Mouse (Mus musculus): ENCODE measurements around the gene Rcsd1. TPM values are rescaled to one million over a fixed set of nuclear protein-coding genes. Genes with fewer than 3 reads are reported as not detected.

Gene Rcsd1
- polyA plus RNA-seq, 1 experiment = 10.6 TPM

DNA sequence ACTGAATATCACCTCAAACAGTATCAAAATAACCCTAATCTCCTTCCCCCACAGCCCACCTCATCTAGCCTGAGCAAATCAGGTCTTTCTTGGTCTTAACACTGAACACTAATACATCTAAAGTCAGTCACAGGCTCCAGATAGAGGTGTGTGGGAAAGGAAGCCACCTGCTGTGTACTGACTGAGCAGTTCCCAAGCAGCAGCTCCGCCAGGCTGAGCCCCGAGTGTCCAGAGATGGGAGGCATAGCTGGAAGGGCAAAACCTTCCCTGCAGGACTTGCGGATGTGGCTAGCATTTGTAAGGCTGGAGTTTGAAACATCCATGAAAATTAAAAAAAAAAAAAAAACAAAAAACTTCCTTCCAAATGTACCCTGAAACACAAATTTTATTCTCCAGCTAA lies 104.4 kb downstream of the Rcsd1 start:
- DNase-seq (ENCODE audit: low read depth, low spot score) = no peak
- 94% methylated on average over 3 of the region's 3 CpGs for WGBS

DNA sequence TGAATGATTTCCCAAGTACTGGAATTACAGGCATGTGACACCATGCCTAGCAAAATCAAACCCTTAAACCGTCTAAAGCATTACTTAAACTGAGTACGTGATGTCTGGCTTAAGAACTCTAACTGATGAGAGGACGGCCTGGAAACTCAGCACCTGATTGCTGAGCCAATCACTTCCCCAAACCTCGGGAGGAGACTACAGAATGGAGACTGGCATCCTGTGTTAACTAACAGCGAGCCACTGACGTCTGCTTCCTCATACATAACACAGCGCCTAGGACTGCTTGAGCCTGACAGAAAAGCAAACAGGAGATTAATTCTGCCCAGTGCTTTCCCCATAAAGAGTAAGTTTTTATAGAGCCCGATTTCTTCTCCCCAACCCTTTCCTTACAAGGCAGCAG lies 105.4 kb downstream of the Rcsd1 start:
- 71% methylated on average over 8 of the region's 8 CpGs for WGBS

DNA sequence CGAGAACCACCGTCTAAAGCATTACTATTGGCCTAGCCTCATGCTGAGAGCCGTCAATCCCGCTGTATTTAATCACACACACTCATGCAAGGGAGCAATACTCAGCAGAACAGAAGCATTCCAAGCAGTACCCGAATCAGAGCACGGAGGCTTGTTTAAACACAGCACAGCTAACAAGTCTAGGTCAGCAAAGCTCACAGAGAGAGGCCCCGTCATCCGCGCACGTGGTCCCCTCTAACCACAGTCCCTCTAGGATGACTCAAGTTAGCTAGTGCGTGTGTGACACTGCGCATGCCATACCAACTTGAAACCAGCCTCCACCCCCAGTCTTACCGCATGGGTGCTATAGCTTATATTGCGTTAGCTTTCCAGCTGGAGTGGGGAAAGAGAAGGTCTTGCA lies 106.3 kb downstream of the Rcsd1 start:
- DNase-seq (ENCODE audit: low read depth, low spot score) = no peak
- WGBS = 86% methylated on average over 14 of the region's 14 CpGs

More for the DNA sequence above, 105.4 kb downstream of the Rcsd1 start:
- no peak for DNase-seq (ENCODE audit: low read depth, low spot score)

DNA sequence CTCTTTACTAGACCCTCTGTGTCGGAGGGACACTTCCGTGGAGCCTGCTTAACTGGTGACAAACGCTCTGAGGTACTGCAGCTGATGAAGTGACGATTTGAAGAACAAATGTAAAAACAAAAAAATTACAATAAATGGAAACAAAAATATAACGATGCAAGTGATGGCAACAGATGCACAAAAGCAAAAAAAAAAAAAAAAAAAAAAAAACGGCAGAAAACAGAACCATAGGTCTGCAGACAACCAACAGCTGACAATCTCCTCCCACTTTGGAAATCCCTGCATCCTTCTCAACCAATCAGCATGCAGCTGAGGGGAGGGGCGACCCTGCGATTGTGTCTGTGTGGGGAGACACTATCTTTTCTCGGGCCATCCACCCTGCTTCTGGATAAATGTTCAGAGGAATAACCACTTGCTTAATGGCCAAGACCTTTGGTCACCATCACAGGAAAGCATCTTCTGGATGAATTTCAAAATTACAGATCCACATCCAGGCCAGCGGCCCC lies 107.7 kb downstream of the Rcsd1 start:
- no peak for DNase-seq (ENCODE audit: low read depth, low spot score)
- WGBS = 78% methylated on average over 10 of the region's 10 CpGs

Other genes with a start within 250 kb of the Rcsd1 start
- 7.7 and 11.6 TPM in 2 replicates for gene Dcaf6, start 249.3 kb downstream of the Rcsd1 start, polyA plus RNA-seq (2012; rRNA removed)
- gene Mpc2, start 249.1 kb downstream of the Rcsd1 start, polyA plus RNA-seq (2012; rRNA removed) = 65.4 and 71.8 TPM in 2 replicates
- 0.07 TPM in 1 of 2 replicates, not detected in the other for gene Adcy10, start 224.6 kb downstream of the Rcsd1 start, polyA plus RNA-seq (2012; rRNA removed)
- gene Mpzl1, start 75.2 kb downstream of the Rcsd1 start, polyA plus RNA-seq (2012; rRNA removed) = 37.6 and 38.4 TPM in 2 replicates
- gene Creg1, start 54.0 kb upstream of the Rcsd1 start, polyA plus RNA-seq (2012; rRNA removed) = 26.1 and 33.6 TPM in 2 replicates
- 5.2 and 6.7 TPM in 2 replicates for gene Cd247, start 78.9 kb upstream of the Rcsd1 start, polyA plus RNA-seq (2012; rRNA removed)

Measured in large intestine, adult 2 months (tissue).